Mouse (Mus musculus) stomach, postnatal 0 days (tissue): ENCODE measurements around the gene BC107364.
A peak's percentile ranks its signal among the peaks of the same experiment; 100 is the strongest.

Experiments
- CTCF ChIP-seq: IDR thresholded peaks from 2 replicates; pipeline ENCODE4 v1.5.1; 2016; ENCODE audit warnings: antibody characterized with exemption, low read depth, mild to moderate bottlenecking, moderate library complexity
- EP300 ChIP-seq: optimal IDR thresholded peaks from 2 replicates; pipeline ENCODE3; 2016; ENCODE audit warnings: antibody characterized with exemption

DNA sequence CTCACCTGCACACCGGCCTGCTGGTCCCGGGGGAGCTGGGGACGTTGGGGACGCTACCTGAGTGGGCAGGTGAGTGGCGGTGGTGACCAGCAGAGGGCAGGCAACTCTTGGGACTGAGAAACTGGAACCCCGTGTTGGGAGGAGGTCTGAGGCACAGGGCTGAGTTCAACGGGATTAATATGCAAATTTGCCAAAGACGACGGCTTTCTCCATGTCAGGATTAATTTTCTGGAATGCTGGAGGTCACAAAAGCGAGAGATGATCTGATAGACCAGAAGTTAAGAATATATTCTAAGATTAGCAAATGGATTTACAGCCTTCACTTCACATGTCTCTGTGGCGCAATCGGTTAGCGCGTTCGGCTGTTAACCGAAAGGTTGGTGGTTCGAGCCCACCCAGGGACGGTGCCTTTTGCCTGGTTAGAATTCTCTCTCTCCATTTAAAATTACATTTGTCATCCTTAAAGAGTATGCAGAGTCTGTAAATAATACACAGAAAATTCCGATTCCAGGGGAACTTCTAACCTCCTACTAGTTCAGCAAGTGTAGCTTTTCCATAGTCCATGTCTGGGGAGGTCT is 45.4 kb upstream of the BC107364 start:
- peak; percentile 74 for TF ChIP-seq CTCF
- TF ChIP-seq EP300, result no peak
